Mouse (Mus musculus) left cerebral cortex, adult 2 months (tissue): ENCODE data around the gene Mtx3. TPM values are rescaled to one million over a fixed set of nuclear protein-coding genes. Genes with fewer than 3 reads are reported as not detected.

Experiments
- DNase-seq, 2 experiments: peaks; one replicate each; pipeline ENCODE4 v3.0.0; 2021 to 2022; ENCODE audit warnings: low spot score in 2 of 2, mixed read lengths in 1 of 2; ENCODE audit errors: extremely low spot score in 1 of 2
- H3K27ac ChIP-seq: fragments of 200-600 bp; 2 replicates; pipeline ENCODE4 v1.8.1; 2022
- H3K4me3 ChIP-seq: fragments of 200-600 bp; 2 replicates; pipeline ENCODE4 v1.8.1; 2022
- CTCF ChIP-seq: fragments of 200-600 bp; IDR thresholded peaks from 2 replicates; pipeline ENCODE4 v1.8.1; 2022; ENCODE audit warnings: antibody characterized with exemption, mild to moderate bottlenecking, moderate library complexity
- intact Hi-C: fragments of 180-260 bp; cut with DNase I; formaldehyde crosslinking; loops from one replicate; pipeline ENCODE4 v1.15.1; 2025
- total RNA-seq, 2 experiments: library from RNA; stranded (reverse); gene quantifications; 2 replicates each; pipeline ENCODE4 v1.2.3; 2021

Mtx3 gene
- total RNA-seq, 2 experiments from 2014 or later: 30.2 to 30.9 TPM

- intact Hi-C loops: no loop called here
- TF ChIP-seq CTCF: no peak
- Histone ChIP-seq H3K4me3 (no peak overlapping the region), H3K27ac (no peak overlapping the region)
- DNase-seq: no peak
These were observed 3.4 kb downstream of the Mtx3 start for GRCm38 (mm10) chr13:92848002-92848401.

- peak; percentile 35 for TF ChIP-seq CTCF
- no peak for DNase-seq
- H3K4me3 ChIP-seq: no peak overlapping the region
- H3K27ac ChIP-seq: no peak overlapping the region
- intact Hi-C loops: no loop called here
These were observed 11.3 kb downstream of the Mtx3 start for GRCm38 (mm10) chr13:92855901-92856300.

- Histone ChIP-seq H3K27ac (no peak overlapping the region), H3K4me3 (no peak overlapping the region)
- no peak for TF ChIP-seq CTCF
- intact Hi-C loops: no loop called here
- no peak for DNase-seq
These were observed 14.2 kb downstream of the Mtx3 start for GRCm38 (mm10) chr13:92858808-92859207.

- DNase-seq: no peak
These were observed 15.4 kb downstream of the Mtx3 start for GRCm38 (mm10) chr13:92859959-92860358.

GRCm38 (mm10) chr13:92865358-92865757 is 20.8 kb downstream of the Mtx3 start:
- Histone ChIP-seq H3K4me3 (no peak overlapping the region), H3K27ac (no peak overlapping the region)
- no peak for DNase-seq
- no peak for TF ChIP-seq CTCF
- intact Hi-C loops: no loop called here

More at GRCm38 (mm10) chr13:92859959-92860358, 15.4 kb downstream of the Mtx3 start:
- intact Hi-C loops: no loop called here
- H3K27ac ChIP-seq: no peak overlapping the region
- no peak for TF ChIP-seq CTCF
- no peak overlapping the region for H3K4me3 ChIP-seq

GRCm38 (mm10) chr13:92866680-92867079 is 22.1 kb downstream of the Mtx3 start:
- Histone ChIP-seq H3K4me3 (no peak overlapping the region), H3K27ac (no peak overlapping the region)
- intact Hi-C loops: no loop called here
- peak; percentile 10; the same call in 1 of the 2 replicates for TF ChIP-seq CTCF
- DNase-seq: no peak

- no peak for TF ChIP-seq CTCF
- no peak for DNase-seq
- intact Hi-C loops: no loop called here
- Histone ChIP-seq H3K4me3 (no peak overlapping the region), H3K27ac (no peak overlapping the region)
These were observed 35.0 kb downstream of the Mtx3 start for GRCm38 (mm10) chr13:92879514-92879913.

GRCm38 (mm10) chr13:92879933-92880332 is 35.4 kb downstream of the Mtx3 start:
- no peak for TF ChIP-seq CTCF
- Histone ChIP-seq H3K27ac (no peak overlapping the region), H3K4me3 (no peak overlapping the region)
- no peak for DNase-seq
- intact Hi-C loops: no loop called here

GRCm38 (mm10) chr13:92880589-92880988 is 36.0 kb downstream of the Mtx3 start:
- no peak overlapping the region for H3K4me3 ChIP-seq
- TF ChIP-seq CTCF: no peak
- DNase-seq: no peak
- no peak overlapping the region for H3K27ac ChIP-seq
- intact Hi-C loops: no loop called here

- H3K4me3 ChIP-seq: no peak overlapping the region
- TF ChIP-seq CTCF: no peak
- intact Hi-C loops: no loop called here
- H3K27ac ChIP-seq: no peak overlapping the region
- DNase-seq: no peak
These were observed 37.9 kb downstream of the Mtx3 start for GRCm38 (mm10) chr13:92882271-92882985.

- Histone ChIP-seq H3K4me3 (no peak overlapping the region), H3K27ac (no peak overlapping the region)
- no peak for TF ChIP-seq CTCF
- intact Hi-C loops: no loop called here
- no peak for DNase-seq
These were observed 38.6 kb downstream of the Mtx3 start for GRCm38 (mm10) chr13:92882986-92883720.

- no peak for DNase-seq
- no peak for TF ChIP-seq CTCF
- Histone ChIP-seq H3K4me3 (no peak overlapping the region), H3K27ac (no peak overlapping the region)
- intact Hi-C loops: no loop called here
These were observed 39.6 kb downstream of the Mtx3 start for GRCm38 (mm10) chr13:92884206-92884605.
